Mouse (Mus musculus) thymus, postnatal 4 days (tissue): ENCODE data around the gene Pip5kl1.

ENCODE experiments used
- DNase-seq: peaks from one replicate; pipeline ENCODE4 v3.0.0; 2021

Pip5kl1 gene

GRCm38 (mm10) chr2:32587731-32588321 lies 13.2 kb downstream of the Pip5kl1 start:
- peak; percentile 57 for DNase-seq

GRCm38 (mm10) chr2:32589213-32589795 lies 14.7 kb downstream of the Pip5kl1 start:
- no peak for DNase-seq

GRCm38 (mm10) chr2:32590224-32590623 lies 15.6 kb downstream of the Pip5kl1 start:
- no peak for DNase-seq

GRCm38 (mm10) chr2:32591249-32591648 lies 16.7 kb downstream of the Pip5kl1 start:
- DNase-seq: no peak

GRCm38 (mm10) chr2:32596725-32597124 lies 22.1 kb downstream of the Pip5kl1 start:
- DNase-seq: no peak

- DNase-seq: no peak
These were observed 22.7 kb downstream of the Pip5kl1 start for GRCm38 (mm10) chr2:32597248-32597647.

- DNase-seq: no peak
These were observed 23.1 kb downstream of the Pip5kl1 start for GRCm38 (mm10) chr2:32597699-32598098.

GRCm38 (mm10) chr2:32598506-32598905 lies 23.9 kb downstream of the Pip5kl1 start:
- no peak for DNase-seq

- no peak for DNase-seq
These were observed 24.8 kb downstream of the Pip5kl1 start, which contains the start of gene St6galnac6 for GRCm38 (mm10) chr2:32599409-32599808. Gene St6galnac6 (plus strand): TSS chr2:32599709.

- peak; percentile 58 for DNase-seq
These were observed 26.9 kb downstream of the Pip5kl1 start for GRCm38 (mm10) chr2:32601417-32602065.

GRCm38 (mm10) chr2:32602600-32603054 lies 28.0 kb downstream of the Pip5kl1 start:
- peak; percentile 95 for DNase-seq

- peak; percentile 51 for DNase-seq
These were observed 30.0 kb downstream of the Pip5kl1 start for GRCm38 (mm10) chr2:32604631-32605030.

GRCm38 (mm10) chr2:32606161-32607142 lies 31.9 kb downstream of the Pip5kl1 start:
- DNase-seq: peak; percentile 90

- DNase-seq: peak; percentile 50
These were observed 32.8 kb downstream of the Pip5kl1 start for GRCm38 (mm10) chr2:32607262-32607947.

- peak; percentile 36 for DNase-seq
These were observed 33.7 kb downstream of the Pip5kl1 start for GRCm38 (mm10) chr2:32608141-32608777.

- no peak for DNase-seq
These were observed 34.3 kb downstream of the Pip5kl1 start for GRCm38 (mm10) chr2:32608778-32609435.

GRCm38 (mm10) chr2:32610610-32611229 lies 36.1 kb downstream of the Pip5kl1 start:
- peak; percentile 72 for DNase-seq

- no peak for DNase-seq
These were observed 37.7 kb downstream of the Pip5kl1 start for GRCm38 (mm10) chr2:32612274-32612673.

- DNase-seq: no peak
These were observed 42.5 kb downstream of the Pip5kl1 start for GRCm38 (mm10) chr2:32617109-32617508.

GRCm38 (mm10) chr2:32617601-32618000 lies 43.0 kb downstream of the Pip5kl1 start:
- peak; percentile 61 for DNase-seq

- DNase-seq: no peak
These were observed 43.5 kb downstream of the Pip5kl1 start for GRCm38 (mm10) chr2:32618051-32618450.
